Mouse (Mus musculus): ENCODE data around the gene Dnajb8.

- TF ChIP-seq POLR2A (IDR thresholded peaks at IDR 0.05; ENCODE audit: low read depth, low read length) (no peak), CTCF (conservative IDR thresholded peaks at IDR 0.05 in 1 of 2, IDR thresholded peaks at IDR 0.05 in 1 of 2; ENCODE audit: low read depth in 2 of 2, low read length in 2 of 2) (no peak), RCOR1 (conservative IDR thresholded peaks at IDR 0.05; ENCODE audit: low read depth, low read length) (no peak), BHLHE40 (IDR thresholded peaks at IDR 0.05; ENCODE audit: low read depth, low read length) (no peak), TCF12 (IDR thresholded peaks at IDR 0.05; ENCODE audit: low read depth, low read length) (no peak), CHD1 (IDR thresholded peaks at IDR 0.05; ENCODE audit: low read depth, low read length) (no peak), MAZ (IDR thresholded peaks at IDR 0.05; ENCODE audit: low read depth, low read length) (no peak), ETS1 (conservative IDR thresholded peaks at IDR 0.05; ENCODE audit: low read depth, low read length) (no peak), MAX (IDR thresholded peaks at IDR 0.05; ENCODE audit: low read length) (no peak), ELF1 (IDR thresholded peaks at IDR 0.05; ENCODE audit: low read depth, low read length) (no peak), KAT2A (IDR thresholded peaks at IDR 0.05; ENCODE audit: insufficient replicate concordance, low read length) (no peak), SMC3 (IDR thresholded peaks at IDR 0.05; ENCODE audit: low read depth, low read length) (no peak)
Measured at GRCm38 (mm10) chr6:88205937-88206336, 16.1 kb upstream of the Dnajb8 start.

All from CH12.LX (cell line).